Mouse (Mus musculus) kidney, postnatal 0 days (tissue): Measurements from ENCODE around the gene Gm9999. TPM values are rescaled to one million over a fixed set of nuclear protein-coding genes. Genes with fewer than 3 reads are reported as not detected.

Experiments used
- ATAC-seq: fragments of 200-750 bp; cut with Nextera tagmentation; replicated peaks from 2 replicates; pipeline ENCODE4 v1.8.0; 2017; ENCODE audit warnings: low read depth, moderate number of reproducible peaks, moderate TSS enrichment, moderate library complexity; ENCODE audit not compliant: low FRiP score
- DNase-seq: peaks from one replicate; pipeline ENCODE4 v3.0.0-alpha.2; 2016; ENCODE audit warnings: low spot score
- H3K27ac ChIP-seq: fragments of 300-500 bp; sonication (generic); 2 replicates; pipeline ENCODE4 v1.5.1; 2014; ENCODE audit warnings: mild to moderate bottlenecking
- H3K27me3 ChIP-seq: fragments of 300-500 bp; sonication (generic); 2 replicates; pipeline ENCODE4 v1.6.1; 2014; ENCODE audit warnings: low read length, mixed read lengths; ENCODE audit not compliant: insufficient read depth
- H3K36me3 ChIP-seq: fragments of 300-500 bp; sonication (generic); 2 replicates; pipeline ENCODE4 v1.6.1; 2014; ENCODE audit warnings: low read length, mixed read lengths; ENCODE audit not compliant: insufficient read depth
- H3K4me1 ChIP-seq: fragments of 300-500 bp; sonication (generic); replicated peaks from 2 replicates; pipeline ENCODE4 v1.6.1; 2014; ENCODE audit warnings: antibody characterized with exemption, low read length, mixed read lengths; ENCODE audit not compliant: insufficient read depth
- H3K4me2 ChIP-seq: fragments of 300-500 bp; sonication (generic); 2 replicates; pipeline ENCODE4 v1.6.1; 2014; ENCODE audit warnings: mild to moderate bottlenecking, low read length, moderate library complexity, mixed read lengths
- H3K4me3 ChIP-seq: fragments of 300-500 bp; sonication (generic); replicated peaks from 2 replicates; pipeline ENCODE4 v1.5.1; 2014; ENCODE audit warnings: low read depth, low read length
- H3K9ac ChIP-seq: fragments of 300-500 bp; sonication (generic); 2 replicates; pipeline ENCODE4 v1.6.1; 2014; ENCODE audit warnings: low read depth, low read length
- H3K9me3 ChIP-seq: fragments of 300-500 bp; sonication (generic); replicated peaks from 2 replicates; pipeline ENCODE4 v1.6.1; 2016; ENCODE audit warnings: low read length, inconsistent platforms, mixed read lengths
- CTCF ChIP-seq: IDR thresholded peaks from 2 replicates; pipeline ENCODE4 v1.5.1; 2016; ENCODE audit warnings: antibody characterized with exemption, low read depth, mild to moderate bottlenecking, moderate library complexity
- WGBS: fragments of 180-500 bp; shearing (Covaris S2); extraction: QIAGEN DNeasy Blood & Tissue Kit; methylation state at CpG from one replicate; pipeline ENCODE4 v1.1.7; 2014; 5-methylcytosine and 5-hydroxymethylcytosine counted together
- polyA plus RNA-seq: library from polyadenylated mRNA; unstranded; fragments of >200 nt; fragmentation: Nextera tagmentation; extraction: Ambion mirVana; gene quantifications from 2 replicates; pipeline ENCODE4 v1.2.1, GENCODE M21; 2015

Gene Gm9999
- polyA plus RNA-seq, 1 experiment from 2014 or later: not detected

- ATAC-seq: no peak
- Histone ChIP-seq H3K9me3 (no peaks in the 10 kb centered on the region), H3K27me3 (no peaks in the 10 kb centered on the region), H3K4me1 (no peaks in the 10 kb centered on the region), H3K4me2 (no peak overlapping the region), H3K36me3 (peaks cover 39% of the 10 kb centered on the region), H3K27ac (no peak overlapping the region; the same call in 1 of the 2 replicates), H3K9ac (no peak overlapping the region), H3K4me3 (no peak overlapping the region)
- WGBS: 82% methylated on average over 21 of the region's 21 CpGs
- TF ChIP-seq CTCF: no peak
- DNase-seq: no peak
Observed at GRCm38 (mm10) chr7:46997644-46998395, 14.4 kb downstream of the Gm9999 start.

GRCm38 (mm10) chr7:46998942-46999341 lies 15.6 kb downstream of the Gm9999 start:
- TF ChIP-seq CTCF: no peak
- H3K27ac ChIP-seq: no peak overlapping the region
- H3K9ac ChIP-seq: no peak overlapping the region
- H3K36me3 ChIP-seq: peaks cover 36% of the 10 kb centered on the region
- no peak overlapping the region for H3K4me2 ChIP-seq
- ATAC-seq (no peak), DNase-seq (no peak)
- H3K4me3 ChIP-seq: no peak overlapping the region
- H3K27me3 ChIP-seq: no peaks in the 10 kb centered on the region
- H3K9me3 ChIP-seq: no peaks in the 10 kb centered on the region
- no peaks in the 10 kb centered on the region for H3K4me1 ChIP-seq
- WGBS: 91% methylated on average over 2 of the region's 2 CpGs

GRCm38 (mm10) chr7:46999983-47000643 lies 16.7 kb downstream of the Gm9999 start:
- 0 out of 2 replicates have a peak, but pooled peaks have one; percentile 47 for ATAC-seq
- Histone ChIP-seq H3K4me1 (no peaks in the 10 kb centered on the region), H3K4me3 (no peak overlapping the region), H3K4me2 (no peak overlapping the region), H3K9me3 (no peaks in the 10 kb centered on the region), H3K9ac (0 out of 2 replicates have a peak overlapping the region, but pooled peaks have one; percentile 13), H3K27me3 (no peaks in the 10 kb centered on the region), H3K36me3 (peaks cover 26% of the 10 kb centered on the region), H3K27ac (peak overlapping the region; percentile 54)
- 61% methylated on average over 8 of the region's 8 CpGs for WGBS
- peak; percentile 15 for DNase-seq
- TF ChIP-seq CTCF: no peak

- no peaks in the 10 kb centered on the region for H3K4me1 ChIP-seq
- H3K9ac ChIP-seq: 0 out of 2 replicates have a peak overlapping the region, but pooled peaks have one; percentile 13
- TF ChIP-seq CTCF: no peak
- DNase-seq (peak; percentile 66), ATAC-seq (peak; percentile 93)
- H3K4me3 ChIP-seq: no peak overlapping the region
- no peak overlapping the region for H3K27ac ChIP-seq
- no peak overlapping the region for H3K4me2 ChIP-seq
- no peaks in the 10 kb centered on the region for H3K27me3 ChIP-seq
- 33% methylated on average over 3 of the region's 3 CpGs for WGBS
- no peaks in the 10 kb centered on the region for H3K9me3 ChIP-seq
- peaks cover 21% of the 10 kb centered on the region for H3K36me3 ChIP-seq
Observed at GRCm38 (mm10) chr7:47000644-47000983, 17.2 kb downstream of the Gm9999 start.

GRCm38 (mm10) chr7:47001125-47001899 lies 17.9 kb downstream of the Gm9999 start:
- ATAC-seq: no peak
- DNase-seq: no peak
- Histone ChIP-seq H3K9ac (no peak overlapping the region), H3K27me3 (no peaks in the 10 kb centered on the region), H3K36me3 (peaks cover 19% of the 10 kb centered on the region), H3K4me2 (no peak overlapping the region), H3K9me3 (no peaks in the 10 kb centered on the region), H3K4me1 (no peaks in the 10 kb centered on the region), H3K4me3 (no peak overlapping the region), H3K27ac (no peak overlapping the region)
- no peak for TF ChIP-seq CTCF
- WGBS: 59% methylated on average over 5 of the region's 5 CpGs

- peaks cover 14% of the 10 kb centered on the region for H3K36me3 ChIP-seq
- no peak overlapping the region for H3K4me3 ChIP-seq
- no peak for TF ChIP-seq CTCF
- no peak overlapping the region for H3K4me2 ChIP-seq
- no peaks in the 10 kb centered on the region; the same call in 1 of the 2 replicates for H3K4me1 ChIP-seq
- 0 out of 2 replicates have a peak overlapping the region, but pooled peaks have one; percentile 25 for H3K27ac ChIP-seq
- ATAC-seq (no peak), DNase-seq (no peak)
- WGBS: 77% methylated on average over 4 of the region's 4 CpGs
- H3K27me3 ChIP-seq: no peaks in the 10 kb centered on the region
- no peaks in the 10 kb centered on the region for H3K9me3 ChIP-seq
- H3K9ac ChIP-seq: no peak overlapping the region
Observed at GRCm38 (mm10) chr7:47001900-47002275, 18.5 kb downstream of the Gm9999 start.
